Mouse (Mus musculus) liver, adult 2 months (tissue): Measurements from ENCODE around the gene Kif26b.

Source experiments
- CTCF ChIP-seq: fragments of 200-500 bp; IDR thresholded peaks from 2 replicates; pipeline ENCODE4 v1.5.1; 2011; ENCODE audit warnings: low read depth, low read length, control low read depth
- POLR2A ChIP-seq: fragments of 200-500 bp; IDR thresholded peaks from 2 replicates; pipeline ENCODE4 v1.6.1; 2011; ENCODE audit warnings: low read length, control low read depth; ENCODE audit not compliant: insufficient read depth; ENCODE audit errors: extremely low read depth

- TF ChIP-seq CTCF, result no peak
- TF ChIP-seq POLR2A, result no peak
Measured at GRCm38 (mm10) chr1:178829456-178829855, 300.5 kb downstream of the Kif26b start.
